Mouse (Mus musculus) midbrain, embryonic 11.5 days (tissue): ENCODE results near the gene Igfbp2. TPM values are rescaled to one million over a fixed set of nuclear protein-coding genes. Genes with fewer than 3 reads are reported as not detected.

Experiments used
- ATAC-seq: fragments of 200-750 bp; cut with Nextera tagmentation; 2 replicates; pipeline ENCODE4 v1.8.0; 2017; ENCODE audit warnings: moderate TSS enrichment, moderate library complexity; ENCODE audit not compliant: low FRiP score
- DNase-seq: peaks from one replicate; pipeline ENCODE4 v3.0.0; 2015; ENCODE audit warnings: low spot score; ENCODE audit errors: missing footprints
- H3K27ac ChIP-seq: fragments of 300-500 bp; sonication (generic); 2 replicates; pipeline ENCODE4 v1.5.1; 2014; ENCODE audit warnings: low read depth, low read length
- H3K27me3 ChIP-seq: fragments of 300-500 bp; sonication (generic); 2 replicates; pipeline ENCODE4 v1.6.1; 2014; ENCODE audit warnings: mild to moderate bottlenecking, low read length, moderate library complexity, mixed read lengths; ENCODE audit not compliant: control insufficient read depth, insufficient read depth
- H3K36me3 ChIP-seq: fragments of 300-500 bp; sonication (generic); 2 replicates; pipeline ENCODE4 v1.6.1; 2014; ENCODE audit warnings: mild to moderate bottlenecking, low read length, moderate library complexity, mixed read lengths; ENCODE audit not compliant: control insufficient read depth, insufficient read depth
- H3K4me1 ChIP-seq: fragments of 300-500 bp; sonication (generic); 2 replicates; pipeline ENCODE4 v1.6.1; 2014; ENCODE audit warnings: low read length; ENCODE audit not compliant: control insufficient read depth, insufficient read depth
- H3K4me2 ChIP-seq: fragments of 300-500 bp; sonication (generic); 2 replicates; pipeline ENCODE4 v1.6.1; 2014; ENCODE audit warnings: mild to moderate bottlenecking, moderate library complexity
- H3K4me3 ChIP-seq: fragments of 300-500 bp; sonication (generic); 2 replicates; pipeline ENCODE4 v1.5.1; 2014; ENCODE audit warnings: low read depth, low read length
- H3K9ac ChIP-seq: fragments of 300-500 bp; sonication (generic); 2 replicates; pipeline ENCODE4 v1.6.1; 2014; ENCODE audit warnings: low read length
- H3K9me3 ChIP-seq: fragments of 300-500 bp; sonication (generic); 2 replicates; pipeline ENCODE4 v1.6.1; 2016; ENCODE audit warnings: low read length; ENCODE audit not compliant: control insufficient read depth
- WGBS: fragments of 180-500 bp; shearing (Covaris S2); extraction: QIAGEN DNeasy Blood & Tissue Kit; methylation state at CpG from one replicate; pipeline ENCODE4 v1.1.7; 2014; 5-methylcytosine and 5-hydroxymethylcytosine counted together
- polyA plus RNA-seq: library from polyadenylated mRNA; unstranded; fragments of >200 nt; fragmentation: Nextera tagmentation; extraction: Ambion mirVana; gene quantifications from 2 replicates; pipeline ENCODE4 v1.2.1, GENCODE M21; 2014

The Igfbp2 gene
- polyA plus RNA-seq, 1 experiment from 2014 or later, result 548 TPM

GRCm38 (mm10) chr1:72825921-72826320 lies 1.6 kb downstream of the Igfbp2 start:
- WGBS, result 2% methylated on average over 4 of the region's 4 CpGs
- DNase-seq (peak; percentile 91), ATAC-seq (no peak)
- peak overlapping the region; percentile 90 for H3K4me2 ChIP-seq
- H3K9ac ChIP-seq, result peak overlapping the region; percentile 94
- H3K27me3 ChIP-seq, result no peaks in the 10 kb centered on the region
- H3K4me1 ChIP-seq, result peaks cover 23% of the 10 kb centered on the region
- peak overlapping the region; percentile 69 for H3K4me3 ChIP-seq
- no peaks in the 10 kb centered on the region for H3K9me3 ChIP-seq
- H3K27ac ChIP-seq, result peak overlapping the region; percentile 86
- peaks cover 17% of the 10 kb centered on the region; the same call in 1 of the 2 replicates for H3K36me3 ChIP-seq

GRCm38 (mm10) chr1:72826446-72826845 lies 2.1 kb downstream of the Igfbp2 start:
- Histone ChIP-seq H3K27ac (peak overlapping the region; percentile 86), H3K4me2 (peak overlapping the region; percentile 90), H3K9ac (peak overlapping the region; percentile 94), H3K27me3 (no peaks in the 10 kb centered on the region), H3K9me3 (no peaks in the 10 kb centered on the region), H3K36me3 (peaks cover 17% of the 10 kb centered on the region; the same call in 1 of the 2 replicates), H3K4me1 (peaks cover 23% of the 10 kb centered on the region), H3K4me3 (peak overlapping the region; percentile 69)
- 0% methylated on average over 6 of the region's 6 CpGs for WGBS
- peak; percentile 93 for DNase-seq
- peak; percentile 46 for ATAC-seq

- Histone ChIP-seq H3K27ac (peak overlapping the region; percentile 86), H3K4me2 (peak overlapping the region; percentile 90), H3K4me1 (peaks cover 23% of the 10 kb centered on the region), H3K4me3 (peak overlapping the region; percentile 69), H3K27me3 (no peaks in the 10 kb centered on the region), H3K36me3 (peaks cover 17% of the 10 kb centered on the region; the same call in 1 of the 2 replicates), H3K9ac (peak overlapping the region; percentile 94), H3K9me3 (no peaks in the 10 kb centered on the region)
- ATAC-seq (no peak), DNase-seq (no peak)
- under 1% methylated on average over 7 of the region's 7 CpGs for WGBS
These were observed 2.6 kb downstream of the Igfbp2 start for GRCm38 (mm10) chr1:72826931-72827330.

- 15% methylated on average over 12 of the region's 12 CpGs for WGBS
- H3K36me3 ChIP-seq, result peaks cover 17% of the 10 kb centered on the region; the same call in 1 of the 2 replicates
These were observed 3.4 kb downstream of the Igfbp2 start for GRCm38 (mm10) chr1:72827411-72828315.

GRCm38 (mm10) chr1:72828843-72829242 lies 4.5 kb downstream of the Igfbp2 start:
- H3K36me3 ChIP-seq, result peaks cover 22% of the 10 kb centered on the region; the same call in 1 of the 2 replicates
- DNase-seq (no peak), ATAC-seq (no peak)
- no peak overlapping the region for H3K9ac ChIP-seq
- 94% methylated on average over 5 of the region's 5 CpGs for WGBS
- no peak overlapping the region for H3K27ac ChIP-seq
- no peaks in the 10 kb centered on the region for H3K27me3 ChIP-seq
- no peak overlapping the region for H3K4me2 ChIP-seq
- H3K9me3 ChIP-seq, result no peaks in the 10 kb centered on the region
- no peak overlapping the region for H3K4me3 ChIP-seq
- peaks cover 16% of the 10 kb centered on the region for H3K4me1 ChIP-seq

More at GRCm38 (mm10) chr1:72827411-72828315, 3.4 kb downstream of the Igfbp2 start:
- Histone ChIP-seq H3K9me3 (no peaks in the 10 kb centered on the region), H3K4me3 (peak overlapping the region; percentile 69), H3K27me3 (no peaks in the 10 kb centered on the region), H3K9ac (peak overlapping the region; percentile 94), H3K27ac (peak overlapping the region; percentile 86), H3K4me2 (peak overlapping the region; percentile 90), H3K4me1 (peaks cover 23% of the 10 kb centered on the region)
- DNase-seq (peak; percentile 91), ATAC-seq (peak; percentile 53)

GRCm38 (mm10) chr1:72830485-72830884 lies 6.2 kb downstream of the Igfbp2 start:
- peaks cover 22% of the 10 kb centered on the region for H3K36me3 ChIP-seq
- DNase-seq, result no peak
- no peak overlapping the region for H3K4me2 ChIP-seq
- peaks cover 16% of the 10 kb centered on the region for H3K4me1 ChIP-seq
- H3K27ac ChIP-seq, result no peak overlapping the region
- H3K27me3 ChIP-seq, result no peaks in the 10 kb centered on the region
- WGBS, result 98% methylated on average over 2 of the region's 2 CpGs
- H3K9me3 ChIP-seq, result no peaks in the 10 kb centered on the region
- no peak overlapping the region for H3K9ac ChIP-seq
- H3K4me3 ChIP-seq, result no peak overlapping the region
- no peak for ATAC-seq

- peaks cover 5% of the 10 kb centered on the region for H3K4me1 ChIP-seq
- no peak overlapping the region for H3K4me3 ChIP-seq
- ATAC-seq (no peak), DNase-seq (no peak)
- no peak overlapping the region for H3K9ac ChIP-seq
- H3K27ac ChIP-seq, result no peak overlapping the region
- WGBS, result 74% methylated on average over 3 of the region's 3 CpGs
- no peaks in the 10 kb centered on the region for H3K27me3 ChIP-seq
- peaks cover 31% of the 10 kb centered on the region for H3K36me3 ChIP-seq
- H3K4me2 ChIP-seq, result no peak overlapping the region
- H3K9me3 ChIP-seq, result no peaks in the 10 kb centered on the region
These were observed 8.4 kb downstream of the Igfbp2 start for GRCm38 (mm10) chr1:72832715-72833153.

GRCm38 (mm10) chr1:72833563-72833962 lies 9.3 kb downstream of the Igfbp2 start:
- no peak for DNase-seq
- WGBS, result 87% methylated on average over 4 of the region's 4 CpGs
- Histone ChIP-seq H3K4me1 (no peaks in the 10 kb centered on the region), H3K4me3 (no peak overlapping the region), H3K27me3 (no peaks in the 10 kb centered on the region), H3K27ac (no peak overlapping the region), H3K36me3 (peaks cover 31% of the 10 kb centered on the region), H3K9me3 (no peaks in the 10 kb centered on the region), H3K4me2 (no peak overlapping the region), H3K9ac (no peak overlapping the region)
- ATAC-seq, result no peak

GRCm38 (mm10) chr1:72839356-72839755 lies 15.1 kb downstream of the Igfbp2 start:
- H3K4me3 ChIP-seq, result no peak overlapping the region
- H3K4me2 ChIP-seq, result no peak overlapping the region
- H3K4me1 ChIP-seq, result no peaks in the 10 kb centered on the region
- no peaks in the 10 kb centered on the region for H3K27me3 ChIP-seq
- 82% methylated on average over 8 of the region's 8 CpGs for WGBS
- DNase-seq, result no peak
- H3K36me3 ChIP-seq, result peaks cover 13% of the 10 kb centered on the region
- H3K9me3 ChIP-seq, result no peaks in the 10 kb centered on the region
- no peak overlapping the region for H3K27ac ChIP-seq
- H3K9ac ChIP-seq, result no peak overlapping the region
- ATAC-seq, result no peak
